Mouse (Mus musculus) bone marrow macrophage, adult 2 months (primary cell): ENCODE data around the gene Sst. TPM values are rescaled to one million over a fixed set of nuclear protein-coding genes. Genes with fewer than 3 reads are reported as not detected.

Experiments
- H3K27ac ChIP-seq: 2 replicates; pipeline ENCODE4 v1.5.1; 2012; ENCODE audit warnings: low read depth, low read length; ENCODE audit not compliant: insufficient read depth
- H3K4me1 ChIP-seq: 2 replicates; pipeline ENCODE4 v1.6.1; 2012; ENCODE audit warnings: low read length; ENCODE audit not compliant: control insufficient read depth, insufficient read depth
- H3K4me3 ChIP-seq: 2 replicates; pipeline ENCODE4 v1.5.1; 2012; ENCODE audit warnings: mild to moderate bottlenecking, low read length, moderate library complexity; ENCODE audit not compliant: insufficient read depth
- CTCF ChIP-seq: IDR thresholded peaks from 2 replicates; pipeline ENCODE4 v1.5.1; 2012; ENCODE audit warnings: low read depth, mild to moderate bottlenecking, low read length, moderate library complexity
- POLR2A ChIP-seq: IDR thresholded peaks from 2 replicates; pipeline ENCODE4 v1.6.1; 2012; ENCODE audit warnings: mild to moderate bottlenecking, low read depth, low read length, borderline replicate concordance
- polyA plus RNA-seq: library from polyadenylated mRNA; stranded (reverse); fragments of >200 nt; gene quantifications from 2 replicates; pipeline ENCODE4 v1.2.4, GENCODE M21; 2012; ENCODE audit not compliant: missing spikeins, insufficient read depth, insufficient read length

The Sst gene
- polyA plus RNA-seq, 1 experiment = not detected

- Histone ChIP-seq H3K27ac (no peak overlapping the region), H3K4me3 (no peak overlapping the region), H3K4me1 (peaks cover 5% of the 10 kb centered on the region; the same call in 1 of the 2 replicates)
- TF ChIP-seq POLR2A = no peak
- no peak for TF ChIP-seq CTCF
Observed at GRCm38 (mm10) chr16:23901411-23901810, 10.7 kb upstream of the Sst start.

DNA sequence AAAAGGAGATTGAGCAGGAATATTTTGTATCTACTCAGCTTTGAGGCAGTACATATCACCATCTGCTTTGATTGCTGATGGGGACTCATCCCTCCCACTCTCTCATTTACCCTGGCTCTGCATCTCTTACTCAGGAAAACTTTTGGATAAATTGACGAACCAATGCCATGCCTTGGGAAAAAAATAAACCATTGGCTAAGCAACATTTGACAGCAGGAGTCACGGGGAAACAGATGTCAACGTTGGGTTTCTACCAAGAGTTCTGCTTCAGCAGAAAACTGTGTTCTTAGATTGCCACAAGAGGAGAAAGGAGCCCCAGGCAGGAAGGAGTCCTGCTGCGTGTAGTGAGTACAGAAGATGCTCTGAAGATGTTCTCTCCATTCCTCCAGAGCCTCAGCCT, 9.3 kb upstream of the Sst start:
- Histone ChIP-seq H3K27ac (no peak overlapping the region), H3K4me3 (no peak overlapping the region), H3K4me1 (peaks cover 5% of the 10 kb centered on the region; the same call in 1 of the 2 replicates)
- TF ChIP-seq POLR2A (no peak), CTCF (no peak)

GRCm38 (mm10) chr16:23898840-23899239, 8.1 kb upstream of the Sst start:
- Histone ChIP-seq H3K4me3 (no peak overlapping the region), H3K4me1 (peaks cover 5% of the 10 kb centered on the region; the same call in 1 of the 2 replicates), H3K27ac (no peak overlapping the region)
- no peak for TF ChIP-seq POLR2A
- peak; percentile 87 for TF ChIP-seq CTCF

- Histone ChIP-seq H3K4me3 (peak overlapping the region; percentile 50), H3K27ac (no peak overlapping the region), H3K4me1 (peaks cover 5% of the 10 kb centered on the region; the same call in 1 of the 2 replicates)
- TF ChIP-seq POLR2A = no peak
- TF ChIP-seq CTCF = peak; percentile 77; the same call in 1 of the 2 replicates
Observed at GRCm38 (mm10) chr16:23897984-23898586, 7.3 kb upstream of the Sst start.

DNA sequence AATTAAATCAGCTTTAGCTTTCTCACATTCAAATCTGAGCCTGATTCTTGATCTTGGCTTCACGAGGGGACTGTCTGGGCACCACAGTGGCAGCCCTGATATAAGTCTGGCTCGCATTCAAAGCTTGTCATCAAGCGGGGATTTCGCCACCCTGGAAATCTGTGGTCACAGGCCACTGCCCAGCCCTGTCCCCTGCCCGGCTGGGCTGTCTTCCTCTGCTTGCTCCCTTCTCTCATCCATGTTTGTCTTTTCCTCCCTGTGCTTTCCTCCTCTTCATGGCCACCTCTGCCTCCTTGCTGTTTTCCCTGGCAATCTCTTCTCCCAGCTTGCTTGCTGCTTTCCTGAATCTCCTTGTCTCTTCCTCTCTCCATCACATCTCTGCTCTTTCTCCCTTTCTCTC, 6.7 kb upstream of the Sst start:
- no peak for TF ChIP-seq POLR2A
- TF ChIP-seq CTCF = no peak
- H3K4me1 ChIP-seq = peaks cover 5% of the 10 kb centered on the region; the same call in 1 of the 2 replicates
- peak overlapping the region; percentile 50 for H3K4me3 ChIP-seq
- no peak overlapping the region for H3K27ac ChIP-seq

GRCm38 (mm10) chr16:23895135-23895534, 4.4 kb upstream of the Sst start:
- H3K4me3 ChIP-seq = no peak overlapping the region
- H3K27ac ChIP-seq = no peak overlapping the region
- TF ChIP-seq CTCF = no peak
- no peak for TF ChIP-seq POLR2A
- peaks cover 5% of the 10 kb centered on the region; the same call in 1 of the 2 replicates for H3K4me1 ChIP-seq

DNA sequence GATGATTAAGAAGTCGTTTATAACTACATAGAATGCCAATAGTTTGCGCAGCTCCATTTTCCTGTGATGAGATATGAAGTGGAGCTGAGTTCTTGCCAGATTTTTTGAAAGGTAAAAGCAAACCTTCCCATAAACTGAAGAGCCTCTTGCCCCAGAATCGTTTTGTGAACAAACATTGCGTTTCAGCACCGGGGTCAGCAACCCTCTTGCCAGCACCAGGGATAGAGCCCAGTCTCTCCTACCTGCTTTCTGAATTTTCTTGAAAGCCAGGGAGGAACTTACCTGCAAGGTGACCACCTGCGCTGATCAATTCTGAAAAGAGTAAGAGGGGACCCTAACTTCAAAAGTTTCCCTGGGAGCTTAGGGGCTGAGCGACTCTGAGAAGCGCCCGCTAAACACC, 607 bp downstream of the Sst start:
- Histone ChIP-seq H3K27ac (no peak overlapping the region), H3K4me1 (no peaks in the 10 kb centered on the region), H3K4me3 (no peak overlapping the region)
- TF ChIP-seq CTCF (no peak), POLR2A (no peak)

GRCm38 (mm10) chr16:23887910-23888579, 2.7 kb downstream of the Sst start:
- Histone ChIP-seq H3K4me3 (no peak overlapping the region), H3K27ac (no peak overlapping the region), H3K4me1 (no peaks in the 10 kb centered on the region)
- TF ChIP-seq CTCF (no peak), POLR2A (no peak)

DNA sequence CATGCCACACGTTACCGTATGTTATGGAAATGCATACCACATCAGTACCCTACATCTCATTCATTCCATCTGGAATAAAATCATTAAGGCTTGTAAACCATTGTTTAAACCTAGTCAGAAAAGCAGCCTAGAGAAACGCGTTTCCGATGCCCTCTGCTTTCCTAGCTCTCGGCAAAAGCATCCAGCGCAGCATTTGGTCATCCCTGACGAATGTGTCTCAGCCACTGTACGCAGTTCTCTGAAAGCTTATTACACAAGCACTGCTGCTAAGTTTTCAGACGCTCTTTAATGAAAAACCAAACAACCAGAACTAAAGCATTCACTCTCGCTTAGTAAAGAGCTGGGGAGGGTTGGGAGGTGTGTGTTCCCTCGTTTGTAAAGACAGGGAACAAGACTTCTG, 5.7 kb downstream of the Sst start:
- H3K4me1 ChIP-seq = no peaks in the 10 kb centered on the region
- TF ChIP-seq POLR2A = no peak
- TF ChIP-seq CTCF = no peak
- no peak overlapping the region for H3K27ac ChIP-seq
- no peak overlapping the region for H3K4me3 ChIP-seq

DNA sequence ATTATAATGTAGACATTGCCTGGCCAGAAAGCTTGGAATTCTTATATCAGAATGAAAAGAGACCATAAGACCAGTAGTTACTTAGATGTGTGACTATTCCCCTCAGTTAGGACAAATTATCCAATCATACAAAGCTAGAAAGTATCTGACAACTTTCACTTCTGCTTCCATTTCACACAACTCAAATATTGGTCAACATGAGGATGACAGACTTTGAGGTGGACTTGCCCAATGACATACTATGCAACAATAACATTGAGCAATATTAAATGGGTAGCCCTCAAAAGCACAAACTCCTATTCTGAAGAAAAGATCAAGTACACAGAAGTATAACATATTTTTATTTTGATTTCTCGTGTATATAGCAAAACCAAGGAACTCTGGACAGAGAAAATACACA, 35.5 kb downstream of the Sst start:
- Histone ChIP-seq H3K4me3 (no peak overlapping the region), H3K4me1 (no peaks in the 10 kb centered on the region), H3K27ac (no peak overlapping the region)
- TF ChIP-seq POLR2A (no peak), CTCF (no peak)
